21 mouse cellular contexts compared by ENCODE assay signal in the genomic region with DNA sequence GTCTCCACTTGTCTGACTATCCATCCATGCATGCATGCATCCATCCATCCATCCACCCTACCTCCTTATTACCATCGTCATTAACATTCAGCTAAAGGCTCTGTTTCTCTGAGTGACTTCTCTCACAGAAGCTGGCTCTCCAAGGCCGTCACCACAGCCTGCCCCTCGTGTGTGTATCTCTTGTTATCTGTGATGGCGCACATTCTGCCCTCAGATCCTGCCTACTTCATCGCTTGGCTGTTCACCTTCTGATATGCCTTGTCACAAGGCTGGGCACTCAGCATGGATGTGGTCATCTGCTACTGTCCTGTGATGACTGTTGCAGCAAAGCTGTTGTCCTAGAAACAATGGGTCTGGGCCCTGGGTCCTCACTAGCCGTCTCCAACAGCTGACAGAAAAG. TPM values are rescaled to one million over a fixed set of nuclear protein-coding genes. Genes with fewer than 3 reads are reported as not detected.
DNase-seq lines count a peak whose midpoint lies in the region; ATAC-seq and TF ChIP-seq lines count a peak whose summit lies in the region.
"Had no signal": no experiment of that assay in that cellular context is flagged by ENCODE, and none has a peak within 500 bp of the region (broad histone marks: within the 10 kb centered on the region; RNA-seq: fewer than 3 reads in every experiment).

No protein-coding gene starts in this region.

- H3K79me2 ChIP-seq in heart, adult 2 months (replicated peaks; ENCODE audit: control insufficient read depth, insufficient read depth, low read length), result no peaks in the 10 kb centered on the region
- no peaks in the 10 kb centered on the region for H3K79me2 ChIP-seq in MEL (ENCODE audit: control insufficient read depth, insufficient read depth, low read length, poor library complexity)

- no peak for TF ChIP-seq CTCF in heart, adult 2 months (IDR thresholded peaks at IDR 0.05)
- no peak for TF ChIP-seq CTCF in MEL (IDR thresholded peaks at IDR 0.05 in 2 of 3, conservative IDR thresholded peaks at IDR 0.05 in 1 of 3; ENCODE audit: control insufficient read depth in 1 of 3, insufficient read depth in 1 of 3, low read depth in 2 of 3, low read length in 3 of 3, poor library complexity in 1 of 3, severe bottlenecking in 1 of 3)

- intact Hi-C loops in heart, adult 2 months (cut with DNase I), result no loop called here

- peaks cover 30% of the 10 kb centered on the region for H3K4me1 ChIP-seq in heart, embryonic 13.5 days
- H3K4me1 ChIP-seq in heart, adult 2 months (ENCODE audit: control insufficient read depth, insufficient read depth, low read length), result no peaks in the 10 kb centered on the region
- H3K4me1 ChIP-seq in MEL (ENCODE audit: control insufficient read depth in 1 of 2, insufficient read depth in 2 of 2, low read length in 2 of 2), result peaks cover 22 to 36% of the 10 kb centered on the region in 2 experiments
- peaks cover 38% of the 10 kb centered on the region for H3K4me1 ChIP-seq in liver, embryonic 16.5 days (ENCODE audit: control insufficient read depth, low read depth, low read length)

- peaks cover 41% of the 10 kb centered on the region for H3K36me3 ChIP-seq in heart, embryonic 13.5 days
- H3K36me3 ChIP-seq in heart, adult 2 months (ENCODE audit: control insufficient read depth, insufficient read depth, low read length), result no peaks in the 10 kb centered on the region
- H3K36me3 ChIP-seq in MEL (ENCODE audit: control insufficient read depth in 1 of 2, insufficient read depth in 2 of 2, low read length in 2 of 2), result peaks cover 0 to 31% of the 10 kb centered on the region in 2 experiments; a peak in 2 of 4 replicates
- H3K36me3 ChIP-seq in liver, embryonic 16.5 days (ENCODE audit: control insufficient read depth, insufficient read depth), result peaks cover 23% of the 10 kb centered on the region

- 48% methylated on average over 6 of the region's 6 CpGs for WGBS in heart, embryonic 13.5 days
- 73% methylated on average over 6 of the region's 6 CpGs for WGBS in heart, adult 2 months
- WGBS in liver, embryonic 16.5 days (ENCODE audit: insufficient replicate concordance), result 32% methylated on average over 6 of the region's 6 CpGs

- no peak for ATAC-seq in heart, embryonic 13.5 days (ENCODE audit: extremely low read depth, insufficient number of reproducible peaks, low FRiP score, low TSS enrichment)
- ATAC-seq in erythroblast, adult 5-6 weeks (replicated peaks; ENCODE audit: low FRiP score, poor library complexity, severe bottlenecking), result peak; percentile 81
- peak; percentile 88 for ATAC-seq in liver, embryonic 16.5 days (ENCODE audit: low read depth)
- no peak for ATAC-seq in cerebellum, adult (ENCODE audit: insufficient number of reproducible peaks, low FRiP score, low TSS enrichment)
- ATAC-seq: hindbrain, embryonic 16.5 days had no signal

- no peaks in the 10 kb centered on the region for H3K9me3 ChIP-seq in heart, embryonic 13.5 days
- no peaks in the 10 kb centered on the region for H3K9me3 ChIP-seq in MEL (replicated peaks; ENCODE audit: insufficient read depth, low read length)
- H3K9me3 ChIP-seq in liver, embryonic 16.5 days (replicated peaks; ENCODE audit: control insufficient read depth, low read length), result no peaks in the 10 kb centered on the region
- H3K9me3 ChIP-seq: forebrain, embryonic 10.5 days had no signal

- no peak overlapping the region for H3K4me2 ChIP-seq in heart, embryonic 13.5 days
- H3K4me2 ChIP-seq in liver, embryonic 16.5 days (ENCODE audit: low read depth, low read length), result peak overlapping the region; percentile 46

- no peak overlapping the region for H3K27ac ChIP-seq in heart, embryonic 13.5 days (replicated peaks)
- no peak overlapping the region for H3K27ac ChIP-seq in heart, adult 2 months
- H3K27ac ChIP-seq in MEL (ENCODE audit: control insufficient read depth, low read depth, low read length), result peak overlapping the region; percentile 96
- peak overlapping the region; percentile 83 for H3K27ac ChIP-seq in liver, embryonic 16.5 days (ENCODE audit: low read length)
- H3K27ac ChIP-seq: macrophage had no signal

- H3K27me3 ChIP-seq in heart, embryonic 13.5 days (replicated peaks), result no peaks in the 10 kb centered on the region
- H3K27me3 ChIP-seq in heart, adult 2 months (ENCODE audit: control insufficient read depth, insufficient read depth, low read length), result no peaks in the 10 kb centered on the region
- no peaks in the 10 kb centered on the region for H3K27me3 ChIP-seq in MEL (ENCODE audit: control insufficient read depth in 1 of 2, insufficient read depth in 2 of 2, low read length in 2 of 2)
- no peaks in the 10 kb centered on the region for H3K27me3 ChIP-seq in liver, embryonic 16.5 days (ENCODE audit: control insufficient read depth, insufficient read depth, low read depth, low read length)

- no peak for DNase-seq in heart, adult 2 months
- DNase-seq in MEL (ENCODE audit: low read depth, low spot score), result peak; percentile 83
- no peak for DNase-seq in lung, postnatal 10 days
- DNase-seq in embryo, embryonic 9.5 days (ENCODE audit: extremely low spot score), result no peak
- DNase-seq: cerebellum, adult 8-10 months; heart, postnatal 10 days; kidney, adult 18-20 months; kidney, postnatal 14 days; lung, adult 18-20 months had no signal

- no peak for TF ChIP-seq EP300 in heart, adult 2 months (IDR thresholded peaks at IDR 0.05; ENCODE audit: insufficient read depth, low read depth, low read length)
- TF ChIP-seq EP300 in MEL (IDR thresholded peaks at IDR 0.05; ENCODE audit: low read depth in 1 of 2, low read length in 2 of 2), result peak; percentile 83 to 94

- no peak for TF ChIP-seq RAD21 in MEL (IDR thresholded peaks at IDR 0.05; ENCODE audit: low read depth, low read length)

- peak overlapping the region; percentile 50; the same call in 1 of the 2 replicates for H3K9ac ChIP-seq in heart, embryonic 13.5 days
- H3K9ac ChIP-seq in heart, adult 2 months (ENCODE audit: low read depth, low read length), result no peak overlapping the region
- peak overlapping the region; percentile 64 for H3K9ac ChIP-seq in MEL (ENCODE audit: control insufficient read depth, low read depth, low read length, poor library complexity, severe bottlenecking)
- H3K9ac ChIP-seq in liver, embryonic 16.5 days (ENCODE audit: low read depth, low read length), result peak overlapping the region; percentile 43; the same call in 1 of the 2 replicates

- H3K4me3 ChIP-seq in heart, embryonic 13.5 days, result no peak overlapping the region
- no peak overlapping the region for H3K4me3 ChIP-seq in heart, adult 2 months
- H3K4me3 ChIP-seq in MEL (ENCODE audit: control insufficient read depth in 1 of 2, insufficient read depth in 1 of 2, low read depth in 2 of 2, low read length in 2 of 2), result peak overlapping the region in 1 of 2 experiments; percentile 5; a peak in 1 of 4 replicates
- H3K4me3 ChIP-seq in liver, embryonic 16.5 days (ENCODE audit: low read depth, low read length), result no peak overlapping the region
- H3K4me3 ChIP-seq: forebrain, embryonic 10.5 days had no signal

- no peak for TF ChIP-seq POLR2A in heart, adult 2 months (IDR thresholded peaks at IDR 0.05; ENCODE audit: insufficient read depth, low read depth, low read length)
- peak in 1 of 2 experiments; percentile 53; a peak in 1 of 4 replicates for TF ChIP-seq POLR2A in MEL (IDR thresholded peaks at IDR 0.05; ENCODE audit: control insufficient read depth in 1 of 2, insufficient read depth in 1 of 2, low read depth in 1 of 2, low read length in 2 of 2, poor library complexity in 1 of 2)

RNA-seq across cellular contexts. Expression of gene Ly6g5c, which starts 3.3 kb away (rescaled TPM):
- not detected in 2 replicates for polyA plus RNA-seq in heart, embryonic 13.5 days (2015; fragmentation: Nextera tagmentation; extraction: Ambion mirVana)
- total RNA-seq in heart, adult 2 months (2021), result not detected
- polyA plus RNA-seq in heart, adult 2 months (2012; rRNA removed), result not detected in 2 replicates
- total RNA-seq in MEL (2012; rRNA removed), result not detected in 2 replicates
- not detected for polyA plus RNA-seq in MEL (2012; ENCODE audit: insufficient read depth in 1 of 2, insufficient read length in 2 of 2, low read depth in 1 of 2, low replicate concordance in 2 of 2, missing spikeins in 1 of 2)
- not detected in 2 replicates for total RNA-seq in erythroblast, adult 5-6 weeks (2015; ENCODE audit: low replicate concordance)
- not detected in 2 replicates for total RNA-seq in erythroblast, adult 5-6 weeks (2017; ENCODE audit: low replicate concordance)
- not detected in 2 replicates for polyA plus RNA-seq in liver, embryonic 16.5 days (2015; fragmentation: Nextera tagmentation; extraction: Ambion mirVana)
- total RNA-seq: heart, adult 8-10 months; heart, postnatal 10 days; layer of hippocampus, postnatal 10 days; left cerebral cortex, postnatal 10 days; neutrophil, adult 5-6 weeks had no signal
- polyA plus RNA-seq: forebrain, embryonic 10.5 days; hindbrain, embryonic 16.5 days; macrophage; small intestine, adult 2 months had no signal

RNA-seq across cellular contexts. Expression of gene Ly6g5b, which starts 10.5 kb away (rescaled TPM):
- polyA plus RNA-seq in heart, embryonic 13.5 days (2015; fragmentation: Nextera tagmentation; extraction: Ambion mirVana), result 0.40 and 0.80 TPM in 2 replicates
- total RNA-seq in heart, adult 2 months (2021), result under 1 TPM in 1 of 2 experiments, not detected in 1; 0.36 TPM
- 0.23 and 0.35 TPM in 2 replicates for polyA plus RNA-seq in heart, adult 2 months (2012; rRNA removed)
- total RNA-seq in MEL (2012; rRNA removed), result 0.49 and 0.65 TPM in 2 replicates
- 1 to 10 TPM in 1 of 2 experiments, not detected in 1; 1.4 TPM for polyA plus RNA-seq in MEL (2012; ENCODE audit: insufficient read depth in 1 of 2, insufficient read length in 2 of 2, low read depth in 1 of 2, low replicate concordance in 2 of 2, missing spikeins in 1 of 2)
- total RNA-seq in erythroblast, adult 5-6 weeks (2015; ENCODE audit: low replicate concordance), result 7.7 TPM in 1 of 2 replicates, not detected in the other
- total RNA-seq in erythroblast, adult 5-6 weeks (2017; ENCODE audit: low replicate concordance), result 0.34 TPM in 1 of 2 replicates, not detected in the other
- 0.33 and 0.35 TPM in 2 replicates for polyA plus RNA-seq in liver, embryonic 16.5 days (2015; fragmentation: Nextera tagmentation; extraction: Ambion mirVana)
- total RNA-seq: heart, adult 8-10 months had no signal
- polyA plus RNA-seq: macrophage had no signal

RNA-seq across cellular contexts. Expression of gene Abhd16a, which starts 15.7 kb away (rescaled TPM):
- polyA plus RNA-seq in heart, embryonic 13.5 days (2015; fragmentation: Nextera tagmentation; extraction: Ambion mirVana), result 67.0 and 69.5 TPM in 2 replicates
- 10 to 100 TPM; 53.2 to 62.5 TPM for total RNA-seq in heart, adult 2 months (2021)
- polyA plus RNA-seq in heart, adult 2 months (2012; rRNA removed), result 95.7 and 98.2 TPM in 2 replicates
- 86.9 and 126 TPM in 2 replicates for total RNA-seq in MEL (2012; rRNA removed)
- polyA plus RNA-seq in MEL (2012; ENCODE audit: insufficient read depth in 1 of 2, insufficient read length in 2 of 2, low read depth in 1 of 2, low replicate concordance in 2 of 2, missing spikeins in 1 of 2), result 10 to 100 TPM in 1 of 2 experiments, not detected in 1; 96.1 TPM
- total RNA-seq in erythroblast, adult 5-6 weeks (2015; ENCODE audit: low replicate concordance), result 28.1 and 36.8 TPM in 2 replicates
- 33.3 and 63.0 TPM in 2 replicates for total RNA-seq in erythroblast, adult 5-6 weeks (2017; ENCODE audit: low replicate concordance)
- polyA plus RNA-seq in liver, embryonic 16.5 days (2015; fragmentation: Nextera tagmentation; extraction: Ambion mirVana), result 47.4 and 52.1 TPM in 2 replicates

RNA-seq across cellular contexts. Expression of gene Gpank1, which starts 16.5 kb away (rescaled TPM):
- polyA plus RNA-seq in heart, embryonic 13.5 days (2015; fragmentation: Nextera tagmentation; extraction: Ambion mirVana), result 10.7 and 14.1 TPM in 2 replicates
- 1 to 10 TPM; 6.8 to 8.5 TPM for total RNA-seq in heart, adult 2 months (2021)
- 9.5 TPM in 2 replicates for polyA plus RNA-seq in heart, adult 2 months (2012; rRNA removed)
- total RNA-seq in MEL (2012; rRNA removed), result 44.7 and 44.9 TPM in 2 replicates
- polyA plus RNA-seq in MEL (2012; ENCODE audit: insufficient read depth in 1 of 2, insufficient read length in 2 of 2, low read depth in 1 of 2, low replicate concordance in 2 of 2, missing spikeins in 1 of 2), result 10 to 100 TPM in 1 of 2 experiments, not detected in 1; 40.4 TPM
- total RNA-seq in erythroblast, adult 5-6 weeks (2015; ENCODE audit: low replicate concordance), result 10.9 and 14.8 TPM in 2 replicates
- total RNA-seq in erythroblast, adult 5-6 weeks (2017; ENCODE audit: low replicate concordance), result 15.8 and 20.4 TPM in 2 replicates
- 12.4 and 12.9 TPM in 2 replicates for polyA plus RNA-seq in liver, embryonic 16.5 days (2015; fragmentation: Nextera tagmentation; extraction: Ambion mirVana)

RNA-seq across cellular contexts. Expression of gene Csnk2b, which starts 17.1 kb away (rescaled TPM):
- polyA plus RNA-seq in heart, embryonic 13.5 days (2015; fragmentation: Nextera tagmentation; extraction: Ambion mirVana), result 215 and 231 TPM in 2 replicates
- 100 to 1,000 TPM; 149 to 170 TPM for total RNA-seq in heart, adult 2 months (2021)
- polyA plus RNA-seq in heart, adult 2 months (2012; rRNA removed), result 297 and 301 TPM in 2 replicates
- 193 and 222 TPM in 2 replicates for total RNA-seq in MEL (2012; rRNA removed)
- polyA plus RNA-seq in MEL (2012; ENCODE audit: insufficient read depth in 1 of 2, insufficient read length in 2 of 2, low read depth in 1 of 2, low replicate concordance in 2 of 2, missing spikeins in 1 of 2), result 100 to 1,000 TPM in 1 of 2 experiments, not detected in 1; 607 TPM
- total RNA-seq in erythroblast, adult 5-6 weeks (2015; ENCODE audit: low replicate concordance), result 156 and 181 TPM in 2 replicates
- total RNA-seq in erythroblast, adult 5-6 weeks (2017; ENCODE audit: low replicate concordance), result 76.5 and 112 TPM in 2 replicates
- 115 and 123 TPM in 2 replicates for polyA plus RNA-seq in liver, embryonic 16.5 days (2015; fragmentation: Nextera tagmentation; extraction: Ambion mirVana)

Comparison
In these comparisons a context has a peak if more than half of its experiments do, and no peak if none do; other contexts are left out.
1. ATAC-seq: peak in erythroblast, adult 5-6 weeks (single experiment) and liver, embryonic 16.5 days (single experiment); none in heart, embryonic 13.5 days (single experiment) and cerebellum, adult (single experiment).
2. H3K27ac ChIP-seq: peak in MEL (single experiment) and liver, embryonic 16.5 days (single experiment); none in heart, embryonic 13.5 days (single experiment) and heart, adult 2 months (single experiment).